Mouse (Mus musculus) CH12.LX (cell line): ENCODE measurements around the gene Ablim1. TPM values are rescaled to one million over a fixed set of nuclear protein-coding genes. Genes with fewer than 3 reads are reported as not detected.

Source experiments
- DNase-seq: peaks from one replicate; pipeline ENCODE4 v3.0.0-alpha.2; 2013; ENCODE audit errors: extremely low read depth
- H3K27ac ChIP-seq: 2 replicates; pipeline ENCODE4 v1.5.1; 2012; ENCODE audit warnings: low read depth, mild to moderate bottlenecking, control low read depth, moderate library complexity; ENCODE audit not compliant: insufficient read depth
- H3K27me3 ChIP-seq: replicated peaks from 2 replicates; pipeline ENCODE3; 2012; ENCODE audit warnings: inconsistent platforms
- H3K36me3 ChIP-seq, 2 experiments: replicated peaks in 1 of 2; 2 replicates each; pipeline versions ENCODE3 to v1.6.1; 2012; ENCODE audit warnings: inconsistent platforms in 1 of 2, low read length in 1 of 2, mild to moderate bottlenecking in 1 of 2, mixed read lengths in 1 of 2, moderate library complexity in 1 of 2; ENCODE audit not compliant: control insufficient read depth in 1 of 2, insufficient read depth in 1 of 2
- H3K4me1 ChIP-seq, 2 experiments: 2 replicates each; pipeline ENCODE4 v1.6.1; 2012; ENCODE audit warnings: inconsistent platforms in 1 of 2, moderate library complexity in 1 of 2; ENCODE audit not compliant: insufficient read depth in 2 of 2, control insufficient read depth in 1 of 2
- H3K4me2 ChIP-seq: 2 replicates; pipeline ENCODE4 v1.6.1; 2012; ENCODE audit warnings: low read depth, mild to moderate bottlenecking, control low read depth; ENCODE audit not compliant: poor library complexity, insufficient read depth, severe bottlenecking
- H3K4me3 ChIP-seq, 3 experiments: fragments of 150-350 bp in 1 of 3; sonication (generic) in 1 of 3; replicated peaks in 1 of 3; 2 replicates each; pipeline versions ENCODE3 to v1.5.1; 2011 to 2012; ENCODE audit warnings: low read depth in 2 of 3, low read length in 2 of 3, mild to moderate bottlenecking in 2 of 3, moderate library complexity in 2 of 3, control low read depth in 1 of 3, improper control_type of control experiment in 1 of 3, inconsistent platforms in 1 of 3, mixed read lengths in 1 of 3; ENCODE audit not compliant: poor library complexity in 1 of 3
- H3K79me2 ChIP-seq: replicated peaks from 2 replicates; pipeline ENCODE4 v1.6.1; 2012; ENCODE audit warnings: mild to moderate bottlenecking, moderate library complexity; ENCODE audit not compliant: control insufficient read depth, poor library complexity, insufficient read depth, severe bottlenecking; ENCODE audit errors: extremely low read depth
- H3K9ac ChIP-seq: 2 replicates; pipeline ENCODE4 v1.6.1; 2012; ENCODE audit warnings: low read depth, mild to moderate bottlenecking, control low read depth, moderate library complexity; ENCODE audit not compliant: insufficient read depth
- H3K9me3 ChIP-seq: replicated peaks from 2 replicates; pipeline ENCODE3; 2012; ENCODE audit warnings: low read length, inconsistent platforms, mixed read lengths
- BHLHE40 ChIP-seq: IDR thresholded peaks from 2 replicates; pipeline ENCODE4 v1.6.1; 2011; ENCODE audit warnings: mild to moderate bottlenecking, low read depth, low read length, improper control_type of control experiment
- E2F4 ChIP-seq: IDR thresholded peaks from 2 replicates; pipeline ENCODE4 v1.6.1; 2011; ENCODE audit warnings: low read depth, low read length, improper control_type of control experiment; ENCODE audit not compliant: insufficient replicate concordance
- GABPA ChIP-seq: IDR thresholded peaks from 2 replicates; pipeline ENCODE4 v1.6.1; 2012; ENCODE audit warnings: low read depth, low read length, improper control_type of control experiment, inconsistent platforms; ENCODE audit not compliant: insufficient replicate concordance
- IRF4 ChIP-seq: IDR thresholded peaks from 2 replicates; pipeline ENCODE4 v1.6.1; 2014; ENCODE audit warnings: low read depth, mild to moderate bottlenecking, inconsistent platforms, low read length, improper control_type of control experiment
- JUN ChIP-seq: IDR thresholded peaks from 2 replicates; pipeline ENCODE4 v1.6.1; 2011; ENCODE audit warnings: low read depth, mild to moderate bottlenecking, low read length, improper control_type of control experiment, moderate library complexity; ENCODE audit not compliant: insufficient read depth
- JUND ChIP-seq: conservative IDR thresholded peaks from 2 replicates; pipeline ENCODE4 v1.6.1; 2011; ENCODE audit warnings: low read depth, low read length, improper control_type of control experiment
- KAT2A ChIP-seq: IDR thresholded peaks from 2 replicates; pipeline ENCODE4 v1.6.1; 2012; ENCODE audit warnings: low read length, improper control_type of control experiment, inconsistent platforms; ENCODE audit not compliant: insufficient replicate concordance
- MAFK ChIP-seq: IDR thresholded peaks from 2 replicates; pipeline ENCODE4 v1.6.1; 2011; ENCODE audit warnings: low read length, improper control_type of control experiment; ENCODE audit not compliant: insufficient replicate concordance
- MAX ChIP-seq: IDR thresholded peaks from 2 replicates; pipeline ENCODE4 v1.6.1; 2011; ENCODE audit warnings: low read length, improper control_type of control experiment
- MAZ ChIP-seq: IDR thresholded peaks from 2 replicates; pipeline ENCODE4 v1.6.1; 2012; ENCODE audit warnings: low read depth, mild to moderate bottlenecking, inconsistent platforms, low read length, improper control_type of control experiment, moderate library complexity
- MEF2A ChIP-seq: IDR thresholded peaks from 2 replicates; pipeline ENCODE4 v1.6.1; 2014; ENCODE audit warnings: low read depth, mild to moderate bottlenecking, inconsistent platforms, low read length, improper control_type of control experiment, borderline replicate concordance
- MYC ChIP-seq: IDR thresholded peaks from 2 replicates; pipeline ENCODE4 v1.6.1; 2011; ENCODE audit warnings: low read depth, mild to moderate bottlenecking, improper control_type of control experiment, low read length
- NELFE ChIP-seq: IDR thresholded peaks from 2 replicates; pipeline ENCODE4 v1.6.1; 2011; ENCODE audit warnings: low read depth, low read length, improper control_type of control experiment
- NRF1 ChIP-seq: IDR thresholded peaks from 2 replicates; pipeline ENCODE4 v1.6.1; 2014; ENCODE audit warnings: low read depth, mild to moderate bottlenecking, inconsistent platforms, low read length, improper control_type of control experiment, moderate library complexity
- PAX5 ChIP-seq: IDR thresholded peaks from 2 replicates; pipeline ENCODE4 v1.6.1; 2012; ENCODE audit warnings: low read length, inconsistent platforms, mixed read lengths
- RCOR1 ChIP-seq: conservative IDR thresholded peaks from 2 replicates; pipeline ENCODE4 v1.6.1; 2012; ENCODE audit warnings: low read depth, mild to moderate bottlenecking, inconsistent platforms, low read length, improper control_type of control experiment
- SIN3A ChIP-seq: IDR thresholded peaks from 2 replicates; pipeline ENCODE4 v1.6.1; 2012; ENCODE audit warnings: low read length, improper control_type of control experiment, inconsistent platforms
- SMC3 ChIP-seq: IDR thresholded peaks from 2 replicates; pipeline ENCODE4 v1.6.1; 2011; ENCODE audit warnings: low read depth, low read length, improper control_type of control experiment
- TBP ChIP-seq: conservative IDR thresholded peaks from 2 replicates; pipeline ENCODE4 v1.6.1; 2011; ENCODE audit warnings: low read depth, low read length, improper control_type of control experiment
- ZKSCAN1 ChIP-seq: IDR thresholded peaks from 2 replicates; pipeline ENCODE4 v1.6.1; 2012; ENCODE audit warnings: low read depth, inconsistent platforms, low read length, improper control_type of control experiment, borderline replicate concordance
- ZNF384 ChIP-seq: IDR thresholded peaks from 2 replicates; pipeline ENCODE4 v1.6.1; 2012; ENCODE audit warnings: low read depth, low read length, improper control_type of control experiment, inconsistent platforms
- dilution Hi-C: fragments of 300-500 bp; cut with MboI; formaldehyde crosslinking; loops from 2 replicates; pipeline ENCODE4 v1.14.3; 2020; ENCODE audit warnings: low sequenced_read_pairs; ENCODE audit not compliant: extremely low pct_unique_long_range_greater_than_20kb, extremely low pct_ligation_motif_present
- in situ Hi-C: fragments of 300-500 bp; cut with MboI; formaldehyde crosslinking; loops from 3 replicates; pipeline ENCODE4 v1.14.3; 2019; ENCODE audit warnings: low sequenced_read_pairs, low pct_ligation_motif_present, low pct_unique_long_range_greater_than_20kb, mixed read lengths
- polyA plus RNA-seq: library from polyadenylated mRNA; unstranded; fragments of >175 nt; gene quantifications from 2 replicates; pipeline ENCODE4 v1.2.1, GENCODE M21; 2012; ENCODE audit warnings: low read depth; ENCODE audit not compliant: insufficient read length
- total RNA-seq, 2 experiments: library from RNA; depleted of rRNA; stranded (reverse); fragments of 300-350 nt in 1 of 2; fragments of >200 nt in 1 of 2; gene quantifications; 2 replicates each; pipeline ENCODE4 v1.2.3; 2012 to 2014

Ablim1 gene
- total and polyA plus RNA-seq, 3 experiments: 0.85 to 2.4 (median 2.0) TPM

DNA sequence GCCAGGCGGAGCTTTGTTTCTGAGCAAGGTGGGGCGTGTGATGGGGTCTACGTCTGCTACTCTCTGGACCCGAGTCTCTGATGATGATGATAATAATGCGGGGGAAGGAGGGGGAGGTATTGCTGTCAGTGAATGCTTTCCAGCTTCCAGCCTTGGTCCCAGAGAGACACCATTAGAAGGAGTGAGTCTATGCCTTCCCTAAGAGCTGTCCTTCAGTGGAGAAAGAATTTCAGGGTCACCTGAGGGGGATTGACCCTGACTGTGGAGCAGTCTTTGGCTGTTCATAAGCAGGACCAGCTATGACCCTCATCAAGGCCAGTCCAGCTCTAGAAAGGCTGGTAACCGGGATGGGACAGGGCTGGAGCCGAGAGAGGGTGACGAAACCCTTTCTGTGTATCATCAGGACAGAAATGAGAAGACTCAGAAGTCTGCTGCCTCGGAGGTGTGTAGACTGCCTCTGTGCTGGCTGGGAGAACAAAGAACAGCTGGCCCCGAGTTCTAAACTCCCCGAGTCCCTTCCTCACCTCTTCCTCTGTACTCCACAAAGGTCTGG is 370 bp upstream of the Ablim1 start:
- Histone ChIP-seq H3K9me3 (no peaks in the 10 kb centered on the region), H3K4me2 (peak overlapping the region; percentile 18; the same call in 1 of the 2 replicates), H3K27ac (no peak overlapping the region), H3K79me2 (no peaks in the 10 kb centered on the region), H3K27me3 (no peaks in the 10 kb centered on the region), H3K4me1 (peaks cover 4 to 23% of the 10 kb centered on the region in 2 experiments; a peak in 3 of 4 replicates), H3K4me3 (peak overlapping the region in 1 of 3 experiments; percentile 41), H3K36me3 (no peaks in the 10 kb centered on the region), H3K9ac (no peak overlapping the region)
- dilution Hi-C loops: no loop called here
- in situ Hi-C loops: loop anchor here (25.0 kb wide), 1 partner anchor 403 kb away; no protein-coding TSS in a partner anchor
- no peak for DNase-seq
- TF ChIP-seq JUND: no peak
- TF ChIP-seq MAZ: no peak
- no peak for TF ChIP-seq NELFE
- no peak for TF ChIP-seq PAX5

DNA sequence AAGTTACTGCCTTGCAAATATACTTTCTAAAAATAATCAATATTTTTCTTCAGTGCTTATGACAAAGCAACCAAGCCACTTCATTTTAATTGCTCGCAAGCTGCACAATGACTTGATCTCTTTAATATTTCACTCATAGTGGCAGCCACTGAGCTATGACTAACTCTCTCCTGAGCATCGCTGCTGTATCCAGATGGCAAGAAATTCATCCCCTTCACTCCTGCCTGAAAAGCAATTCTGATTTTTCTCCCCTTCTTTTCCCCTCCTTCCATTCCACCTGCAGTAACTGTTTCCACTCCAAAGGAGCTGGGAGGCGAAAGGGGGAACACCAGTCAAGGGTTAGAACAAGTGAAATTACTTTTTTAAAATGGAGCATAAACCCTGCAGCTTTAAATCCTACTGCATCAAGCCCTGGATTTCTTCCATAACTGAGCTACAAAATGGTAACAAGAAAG is 801 bp downstream of the Ablim1 start:
- TF ChIP-seq GABPA (no peak), ZNF384 (no peak), MAFK (no peak), IRF4 (no peak), MEF2A (no peak), RCOR1 (no peak), SIN3A (no peak), ZKSCAN1 (no peak), MAX (no peak), NRF1 (no peak), SMC3 (no peak), KAT2A (no peak), JUN (no peak), TBP (no peak), BHLHE40 (no peak), E2F4 (no peak), MAZ (no peak), MYC (no peak), NELFE (no peak)
- TF ChIP-seq, all 38 proteins: peak for 0
- dilution Hi-C loops: no loop called here
- Histone ChIP-seq H3K4me2 (peak overlapping the region; percentile 18; the same call in 1 of the 2 replicates), H3K9ac (no peak overlapping the region), H3K4me3 (peak overlapping the region in 2 of 3 experiments; percentile 26 to 41), H3K27ac (no peak overlapping the region), H3K36me3 (no peaks in the 10 kb centered on the region), H3K27me3 (no peaks in the 10 kb centered on the region), H3K4me1 (peaks cover 4 to 23% of the 10 kb centered on the region in 2 experiments; a peak in 3 of 4 replicates), H3K9me3 (no peaks in the 10 kb centered on the region), H3K79me2 (no peaks in the 10 kb centered on the region)
- in situ Hi-C loops: loop anchor here (25.0 kb wide), 1 partner anchor 402 kb away; no protein-coding TSS in a partner anchor
- DNase-seq: no peak
